24 mouse cellular contexts compared by ENCODE assay signal in the genomic region with DNA sequence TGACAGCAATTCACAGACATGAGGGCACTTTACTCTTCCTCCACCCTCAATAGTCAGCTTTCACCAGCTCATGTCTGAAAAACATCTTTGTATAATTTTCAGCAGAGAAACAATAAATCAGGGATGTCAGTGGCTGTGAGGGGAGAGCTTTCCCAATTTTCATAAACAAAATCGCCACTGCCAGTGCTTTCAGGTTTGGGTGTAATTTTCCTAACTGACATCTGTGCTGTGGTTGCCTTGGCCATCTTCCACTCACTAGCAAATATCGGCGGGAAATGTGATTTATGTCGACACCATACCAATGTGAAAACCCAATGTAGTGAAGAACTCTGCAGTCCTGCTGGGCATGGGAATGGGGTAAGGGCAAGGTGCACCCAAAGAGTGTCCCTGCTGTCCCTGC.
DNase-seq lines count a peak whose midpoint lies in the region; ATAC-seq lines count a peak whose summit lies in the region.
"Had no signal": no experiment of that assay in that cellular context is flagged by ENCODE, and none has a peak within 500 bp of the region (broad histone marks: within the 10 kb centered on the region; RNA-seq: fewer than 3 reads in every experiment).

No protein-coding gene starts in this region.

- 76% methylated on average over 4 of the region's 4 CpGs for WGBS in forebrain, embryonic 14.5 days
- WGBS in forebrain, embryonic 13.5 days = 83% methylated on average over 4 of the region's 4 CpGs
- 70% methylated on average over 4 of the region's 4 CpGs for WGBS in hindbrain, embryonic 15.5 days
- 94% methylated on average over 4 of the region's 4 CpGs for WGBS in hindbrain, embryonic 10.5 days
- 58% methylated on average over 4 of the region's 4 CpGs for WGBS in neural tube, embryonic 13.5 days

- H3K27me3 ChIP-seq in forebrain, embryonic 14.5 days (replicated peaks; ENCODE audit: control insufficient read depth, insufficient read depth, low read length) = no peaks in the 10 kb centered on the region
- H3K27me3 ChIP-seq in forebrain, embryonic 13.5 days = no peaks in the 10 kb centered on the region
- H3K27me3 ChIP-seq in hindbrain, embryonic 15.5 days = no peaks in the 10 kb centered on the region
- no peaks in the 10 kb centered on the region for H3K27me3 ChIP-seq in hindbrain, embryonic 10.5 days (ENCODE audit: insufficient read depth, poor library complexity, severe bottlenecking)
- H3K27me3 ChIP-seq in neural tube, embryonic 13.5 days = no peaks in the 10 kb centered on the region
- H3K27me3 ChIP-seq: embryonic facial prominence, embryonic 13.5 days; heart, embryonic 13.5 days; hindbrain, embryonic 12.5 days had no signal

- H3K27ac ChIP-seq in forebrain, embryonic 14.5 days (ENCODE audit: low read depth, low read length) = 0 out of 2 replicates have a peak overlapping the region, but pooled peaks have one; percentile 2
- H3K27ac ChIP-seq in forebrain, embryonic 13.5 days = no peak overlapping the region
- 0 out of 2 replicates have a peak overlapping the region, but pooled peaks have one; percentile 40 for H3K27ac ChIP-seq in hindbrain, embryonic 15.5 days (replicated peaks)
- no peak overlapping the region for H3K27ac ChIP-seq in hindbrain, embryonic 10.5 days
- H3K27ac ChIP-seq in neural tube, embryonic 13.5 days (replicated peaks) = 0 out of 2 replicates have a peak overlapping the region, but pooled peaks have one; percentile 1
- H3K27ac ChIP-seq: embryonic facial prominence, embryonic 13.5 days; heart, embryonic 13.5 days; hindbrain, embryonic 12.5 days had no signal

- ATAC-seq in forebrain, embryonic 14.5 days = no peak
- ATAC-seq in forebrain, embryonic 13.5 days = no peak
- no peak for ATAC-seq in hindbrain, embryonic 15.5 days (ENCODE audit: low FRiP score, low read depth)
- ATAC-seq in neural tube, embryonic 13.5 days (ENCODE audit: low read depth) = no peak
- ATAC-seq: activated CD4-positive, CD25-positive, alpha-beta regulatory T cell, adult 4 months; CD4-positive, CD25-positive, alpha-beta regulatory T cell, adult 4 months; intestine, postnatal 0 days had no signal

- H3K4me1 ChIP-seq in forebrain, embryonic 14.5 days (ENCODE audit: control insufficient read depth, insufficient read depth, low read length) = no peaks in the 10 kb centered on the region
- H3K4me1 ChIP-seq in forebrain, embryonic 13.5 days = no peaks in the 10 kb centered on the region
- peaks cover 10% of the 10 kb centered on the region for H3K4me1 ChIP-seq in hindbrain, embryonic 15.5 days (replicated peaks)
- no peaks in the 10 kb centered on the region for H3K4me1 ChIP-seq in hindbrain, embryonic 10.5 days (replicated peaks)
- H3K4me1 ChIP-seq in neural tube, embryonic 13.5 days (replicated peaks) = peaks cover 5% of the 10 kb centered on the region
- H3K4me1 ChIP-seq: heart, embryonic 13.5 days had no signal

- H3K36me3 ChIP-seq in forebrain, embryonic 14.5 days (ENCODE audit: control insufficient read depth, insufficient read depth, low read length) = no peaks in the 10 kb centered on the region
- H3K36me3 ChIP-seq in forebrain, embryonic 13.5 days (ENCODE audit: poor library complexity, severe bottlenecking) = no peaks in the 10 kb centered on the region
- H3K36me3 ChIP-seq in hindbrain, embryonic 15.5 days = no peaks in the 10 kb centered on the region
- H3K36me3 ChIP-seq in hindbrain, embryonic 10.5 days = no peaks in the 10 kb centered on the region
- no peaks in the 10 kb centered on the region for H3K36me3 ChIP-seq in neural tube, embryonic 13.5 days
- H3K36me3 ChIP-seq: embryonic facial prominence, embryonic 13.5 days; heart, embryonic 13.5 days; hindbrain, embryonic 12.5 days had no signal

- DNase-seq in forebrain, embryonic 14.5 days (ENCODE audit: low spot score) = no peak
- DNase-seq in hindbrain, embryonic 10.5 days (ENCODE audit: low spot score) = no peak
- DNase-seq in neural tube, embryonic 10.5 days (ENCODE audit: extremely low spot score, low spot score) = no peak
- peak; percentile 51 for DNase-seq in fibroblast of lung, adult 2 months (ENCODE audit: low read depth)
- no peak for DNase-seq in adrenal gland, postnatal 36 days
- DNase-seq: adrenal gland, postnatal 10 days; cerebellum, adult 11 months; cerebellum, adult 2 months; cerebellum, adult 9-11 months; cerebellum, postnatal 25 days; gastrocnemius, postnatal 25 days; heart, adult 18-20 months; heart, postnatal 14 days; heart, postnatal 4 days; kidney, adult 2 months had no signal

- H3K4me3 ChIP-seq in forebrain, embryonic 14.5 days (ENCODE audit: low read depth, low read length) = no peak overlapping the region
- H3K4me3 ChIP-seq in forebrain, embryonic 13.5 days = no peak overlapping the region
- no peak overlapping the region for H3K4me3 ChIP-seq in hindbrain, embryonic 15.5 days
- H3K4me3 ChIP-seq in hindbrain, embryonic 10.5 days = no peak overlapping the region
- no peak overlapping the region for H3K4me3 ChIP-seq in neural tube, embryonic 13.5 days
- H3K4me3 ChIP-seq: embryonic facial prominence, embryonic 13.5 days; heart, embryonic 13.5 days; hindbrain, embryonic 12.5 days had no signal

- H3K9ac ChIP-seq in forebrain, embryonic 14.5 days (ENCODE audit: low read length) = no peak overlapping the region
- H3K9ac ChIP-seq in forebrain, embryonic 13.5 days = no peak overlapping the region
- H3K9ac ChIP-seq in hindbrain, embryonic 15.5 days = no peak overlapping the region
- H3K9ac ChIP-seq in neural tube, embryonic 13.5 days = no peak overlapping the region
- H3K9ac ChIP-seq: embryonic facial prominence, embryonic 13.5 days; heart, embryonic 13.5 days; hindbrain, embryonic 12.5 days had no signal

- H3K4me2 ChIP-seq in forebrain, embryonic 14.5 days (ENCODE audit: low read length) = no peak overlapping the region
- H3K4me2 ChIP-seq in forebrain, embryonic 13.5 days = no peak overlapping the region
- no peak overlapping the region for H3K4me2 ChIP-seq in hindbrain, embryonic 15.5 days
- no peak overlapping the region for H3K4me2 ChIP-seq in neural tube, embryonic 13.5 days
- H3K4me2 ChIP-seq: embryonic facial prominence, embryonic 13.5 days; heart, embryonic 13.5 days; hindbrain, embryonic 12.5 days had no signal

- H3K9me3 ChIP-seq in forebrain, embryonic 14.5 days (replicated peaks; ENCODE audit: control insufficient read depth, low read length) = no peaks in the 10 kb centered on the region
- H3K9me3 ChIP-seq in forebrain, embryonic 13.5 days (replicated peaks) = no peaks in the 10 kb centered on the region
- no peaks in the 10 kb centered on the region for H3K9me3 ChIP-seq in hindbrain, embryonic 15.5 days
- no peaks in the 10 kb centered on the region for H3K9me3 ChIP-seq in hindbrain, embryonic 10.5 days
- no peaks in the 10 kb centered on the region for H3K9me3 ChIP-seq in neural tube, embryonic 13.5 days
- H3K9me3 ChIP-seq: embryonic facial prominence, embryonic 13.5 days; heart, embryonic 13.5 days; hindbrain, embryonic 12.5 days had no signal

Comparison
In these comparisons a context has a peak if more than half of its experiments do, and no peak if none do; other contexts are left out.
1. H3K27ac ChIP-seq: peak in forebrain, embryonic 14.5 days (single experiment), hindbrain, embryonic 15.5 days (single experiment) and neural tube, embryonic 13.5 days (single experiment); none in forebrain, embryonic 13.5 days (single experiment) and hindbrain, embryonic 10.5 days (single experiment).